Mouse (Mus musculus) urinary bladder, postnatal 0 days (tissue): ENCODE data around the gene Jarid2. TPM values are rescaled to one million over a fixed set of nuclear protein-coding genes. Genes with fewer than 3 reads are reported as not detected.

Experiments used
- polyA plus RNA-seq: library from polyadenylated mRNA; unstranded; fragments of >200 nt; fragmentation: Nextera tagmentation; extraction: Ambion mirVana; gene quantifications from 2 replicates; pipeline ENCODE4 v1.2.1, GENCODE M21; 2015

Gene Jarid2
- 9.1 and 9.8 TPM in 2 replicates for polyA plus RNA-seq

GRCm38 (mm10) chr13:44729424-44729971 lies at the start of gene Jarid2:
Gene Jarid2, plus strand, starts transcription at chr13:44729474.

